Mouse (Mus musculus) T-helper 2 cell (primary cell): ENCODE results near the gene Abhd5.

ENCODE experiments used
- in situ Hi-C: fragments of 300-600 bp; cut with MboI, MseI; formaldehyde crosslinking; loops from one replicate; pipeline ENCODE4 v1.15.1; 2025; ENCODE audit warnings: high pct_unique_total_duplicates

Gene Abhd5

DNA sequence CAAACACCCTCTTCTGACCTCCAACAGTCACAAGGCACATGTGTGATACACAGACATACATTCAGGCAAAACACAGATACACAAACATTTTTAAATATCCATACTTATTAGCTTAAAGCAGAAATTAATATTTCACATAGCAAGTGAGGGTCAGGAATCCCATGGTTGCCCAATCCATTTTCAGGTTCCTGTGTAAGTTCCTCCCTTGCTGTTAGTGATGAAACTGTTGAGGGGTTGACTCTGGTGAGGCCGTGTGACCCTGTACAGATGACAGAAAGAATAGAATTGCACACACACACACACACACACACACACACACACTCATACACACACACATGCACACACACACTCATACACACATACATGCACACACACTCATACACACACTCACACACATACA is 63.2 kb downstream of the Abhd5 start:
- in situ Hi-C loops: no loop called here

DNA sequence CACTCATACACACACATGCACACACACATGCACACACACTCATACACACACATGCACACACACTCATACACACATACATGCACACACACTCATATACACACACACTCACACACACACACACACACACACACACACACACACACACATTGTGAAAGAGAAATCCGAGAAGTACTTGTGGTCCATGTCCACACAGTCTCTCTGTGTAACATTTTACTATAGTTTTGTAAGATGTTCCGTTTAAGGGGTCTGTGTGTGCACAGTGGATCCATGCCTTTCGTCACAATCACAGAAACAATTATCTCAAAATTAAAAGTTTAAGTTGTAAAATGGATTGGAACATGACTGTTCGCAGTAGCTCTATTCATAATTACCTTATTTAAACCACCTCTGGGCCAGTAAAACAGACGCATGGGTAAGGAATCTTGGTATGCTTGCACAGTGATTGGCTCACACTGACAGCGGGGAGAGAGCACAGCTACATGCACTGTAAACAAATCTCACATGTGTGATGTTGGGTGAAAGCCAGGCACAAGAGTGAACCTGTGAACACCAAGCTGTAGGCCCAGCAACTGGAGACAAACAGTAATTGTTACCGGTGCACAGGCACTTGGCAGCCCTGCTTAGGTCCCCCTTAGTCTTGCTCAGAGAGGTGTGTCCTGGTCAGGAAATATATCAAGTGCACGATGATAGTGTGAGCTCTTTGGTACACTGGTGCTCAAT is 63.8 kb downstream of the Abhd5 start:
- in situ Hi-C loops: no loop called here

DNA sequence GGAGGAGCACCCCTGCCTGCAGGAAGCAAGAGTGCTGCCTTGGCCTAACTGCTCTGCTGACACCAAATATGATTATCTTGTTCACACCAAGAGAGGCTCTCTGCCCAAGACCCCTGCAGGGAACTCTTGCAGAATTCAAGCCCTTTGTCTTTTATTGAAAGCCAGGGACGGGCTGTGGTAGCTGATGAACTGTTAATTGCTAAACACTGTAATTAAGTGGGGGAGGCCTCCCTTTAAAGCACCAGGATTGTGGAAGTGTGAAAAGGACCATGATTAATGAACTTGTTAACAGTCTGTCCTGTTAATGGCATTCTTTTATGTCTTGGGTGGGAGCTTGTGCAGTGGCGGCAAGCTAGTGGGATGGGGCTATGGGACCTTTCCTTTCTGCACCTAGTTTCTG is 65.2 kb downstream of the Abhd5 start:
- in situ Hi-C loops: no loop called here

DNA sequence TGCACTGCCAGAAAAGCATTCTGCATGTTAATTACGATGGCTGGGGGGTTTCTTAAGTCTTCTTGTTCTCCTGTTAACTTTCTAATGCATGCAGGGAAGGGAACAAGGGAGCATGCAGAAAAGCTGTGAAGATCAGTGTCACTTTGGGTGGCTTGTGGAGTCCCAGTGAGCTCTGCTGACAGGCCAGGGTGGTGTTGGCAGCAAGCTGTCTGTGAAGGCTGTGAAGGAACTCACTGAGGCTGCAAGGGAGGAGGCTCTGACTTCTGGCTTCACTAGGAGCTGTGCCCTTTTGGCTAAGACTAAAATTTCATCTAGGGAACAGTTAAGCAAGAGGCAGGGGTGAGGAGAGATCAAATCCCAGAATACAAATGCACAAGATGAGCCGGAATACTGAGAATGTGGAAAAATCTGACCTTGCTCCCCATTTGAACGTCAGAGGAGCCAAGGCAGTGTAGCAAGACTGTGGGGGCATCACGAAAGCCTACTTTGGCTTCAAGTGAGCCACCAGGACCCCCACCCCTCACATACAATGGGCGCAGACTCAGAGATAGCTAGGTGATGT is 68.9 kb downstream of the Abhd5 start:
- in situ Hi-C loops: no loop called here

- in situ Hi-C loops: no loop called here
These were observed 69.7 kb downstream of the Abhd5 start for GRCm38 (mm10) chr9:122420772-122421764.

DNA sequence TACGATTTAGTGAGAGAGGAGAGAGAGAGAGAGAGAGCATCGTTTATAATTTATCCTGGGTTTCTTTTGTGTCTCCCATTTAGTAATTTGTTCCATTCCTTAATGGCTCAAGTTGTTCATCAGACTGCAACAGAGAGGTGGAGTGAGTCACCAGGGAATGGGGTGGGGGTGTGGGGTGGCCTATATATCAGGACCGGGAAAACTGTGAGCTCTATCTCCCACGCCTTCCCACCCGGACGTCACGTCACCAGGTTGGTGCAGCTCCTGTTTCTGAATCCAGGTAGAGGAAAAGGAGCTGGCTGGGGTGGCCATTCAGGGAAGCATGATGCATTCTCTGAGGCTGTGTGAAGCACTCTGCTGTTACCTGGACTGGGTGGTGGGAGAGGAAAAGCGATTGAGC is 70.5 kb downstream of the Abhd5 start:
- in situ Hi-C loops: no loop called here

DNA sequence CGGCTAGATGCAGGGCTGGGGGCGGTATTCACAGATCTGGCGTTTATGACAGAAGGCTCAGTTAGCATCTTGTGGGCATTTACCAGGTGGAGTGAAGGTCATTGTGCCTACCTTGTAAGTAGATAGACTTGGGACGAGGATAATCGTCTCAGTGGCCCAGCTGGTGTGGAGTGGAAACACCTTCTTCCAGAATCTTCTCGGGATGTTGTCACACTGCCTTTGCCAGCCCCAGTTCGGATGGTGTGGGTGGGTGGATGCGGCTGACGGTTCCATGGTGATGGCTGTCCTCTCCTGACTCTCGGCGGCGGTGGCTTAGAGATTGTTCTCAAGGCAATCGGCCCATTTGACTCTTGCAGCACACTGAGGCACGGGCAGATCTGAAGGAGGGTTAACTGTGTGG is 71.3 kb downstream of the Abhd5 start:
- in situ Hi-C loops: no loop called here

DNA sequence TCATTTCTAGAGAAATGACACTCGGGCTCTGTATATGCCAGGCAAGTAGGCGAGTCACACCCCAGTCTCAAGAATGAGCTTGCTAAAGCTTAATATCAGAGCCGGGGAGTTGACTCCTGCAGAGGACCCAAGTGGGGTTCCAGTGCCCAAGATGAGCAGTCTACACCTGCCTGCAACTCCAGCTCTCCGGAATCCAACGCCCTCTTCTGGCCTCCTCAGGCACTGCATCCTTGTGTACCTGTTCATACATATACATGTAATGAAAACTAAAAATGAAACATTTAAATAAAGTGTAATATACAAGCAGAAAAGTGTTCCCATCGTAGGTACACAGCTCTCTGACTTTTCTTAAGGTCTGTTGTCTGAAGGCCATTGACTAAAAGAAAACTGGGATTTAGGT is 71.7 kb downstream of the Abhd5 start:
- in situ Hi-C loops: no loop called here

GRCm38 (mm10) chr9:122424941-122425608 is 73.7 kb downstream of the Abhd5 start:
- in situ Hi-C loops: no loop called here

DNA sequence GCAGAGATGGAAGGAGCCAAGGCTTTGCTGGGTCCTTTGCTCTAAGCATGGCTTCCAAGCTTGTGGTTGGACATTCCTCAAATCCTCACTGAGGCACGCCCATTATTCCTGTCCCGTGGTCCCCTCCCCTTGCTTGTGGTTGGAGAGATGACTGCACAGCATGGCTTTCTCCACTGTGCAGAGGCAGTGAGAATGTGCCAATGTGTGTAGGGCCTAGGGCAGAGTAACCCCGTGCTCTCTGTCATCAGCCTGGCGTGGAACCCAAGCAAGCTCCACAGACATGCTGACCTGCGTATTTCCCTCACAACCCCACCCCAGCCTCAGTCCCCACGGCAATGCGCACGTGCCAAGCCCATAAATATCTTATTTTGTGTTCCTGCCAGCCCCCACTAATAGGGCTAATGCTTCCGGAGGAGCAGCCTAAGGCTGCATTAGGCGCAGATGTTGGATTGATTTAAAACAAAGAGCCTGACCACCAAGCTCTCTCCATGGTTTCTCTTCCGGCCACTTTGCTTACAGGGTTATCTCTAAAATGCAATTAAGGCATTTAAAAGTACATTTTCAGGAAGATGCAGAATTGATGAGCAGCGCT is 77.7 kb downstream of the Abhd5 start:
- in situ Hi-C loops: no loop called here

GRCm38 (mm10) chr9:122429685-122430084 is 78.3 kb downstream of the Abhd5 start:
- in situ Hi-C loops: no loop called here
